Mouse (Mus musculus) hematopoietic stem cell, adult 5-6 weeks (primary cell): ENCODE data around the gene Tgfa. TPM values are rescaled to one million over a fixed set of nuclear protein-coding genes. Genes with fewer than 3 reads are reported as not detected.

Experiments
- ATAC-seq, 2 experiments: fragments of 125-278 bp in 1 of 2; replicated peaks in 1 of 2; 2 replicates each; pipeline ENCODE4 v1.8.0; 2016 to 2017; ENCODE audit warnings: inconsistent platforms in 2 of 2, mild to moderate bottlenecking in 2 of 2, moderate number of reproducible peaks in 2 of 2, low read depth in 1 of 2, moderate TSS enrichment in 1 of 2; ENCODE audit not compliant: low FRiP score in 2 of 2, poor library complexity in 2 of 2, severe bottlenecking in 2 of 2, insufficient read depth in 1 of 2, low TSS enrichment in 1 of 2
- total RNA-seq: library from RNA; stranded (forward); fragments of 172-1452, 232-1000 nt; gene quantifications from 2 replicates; pipeline ENCODE4 v1.2.3, GENCODE M21; 2017

Tgfa gene
- 0.25 TPM in 1 of 2 replicates, not detected in the other for total RNA-seq

GRCm38 (mm10) chr6:86194941-86195932 lies at the start of gene Tgfa:
Gene Tgfa, plus strand, starts transcription at chr6:86195223.
- ATAC-seq: peak; percentile 83 to 86

DNA sequence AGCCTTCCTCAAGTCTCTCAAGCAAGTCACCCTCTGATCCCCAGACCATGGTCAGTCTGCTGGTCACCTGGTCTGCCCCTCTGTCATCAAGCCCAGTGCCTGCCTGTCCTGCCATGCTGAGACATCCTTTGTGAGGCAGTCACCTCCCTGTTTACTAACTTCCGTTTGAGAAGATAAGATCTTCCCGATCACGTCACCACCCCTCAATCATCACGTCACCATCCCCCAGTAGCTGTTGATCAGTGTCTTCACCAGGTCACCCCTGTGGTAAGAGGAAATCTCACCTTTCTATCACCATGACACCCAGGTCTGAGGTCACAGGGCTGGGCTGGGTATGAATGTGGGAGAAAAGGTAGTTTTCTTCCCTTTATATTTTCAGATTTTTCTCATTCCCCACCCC lies 46.5 kb upstream of the Tgfa start:
- no peak for ATAC-seq

- no peak for ATAC-seq
Observed at GRCm38 (mm10) chr6:86149001-86149400, 46.0 kb upstream of the Tgfa start.

DNA sequence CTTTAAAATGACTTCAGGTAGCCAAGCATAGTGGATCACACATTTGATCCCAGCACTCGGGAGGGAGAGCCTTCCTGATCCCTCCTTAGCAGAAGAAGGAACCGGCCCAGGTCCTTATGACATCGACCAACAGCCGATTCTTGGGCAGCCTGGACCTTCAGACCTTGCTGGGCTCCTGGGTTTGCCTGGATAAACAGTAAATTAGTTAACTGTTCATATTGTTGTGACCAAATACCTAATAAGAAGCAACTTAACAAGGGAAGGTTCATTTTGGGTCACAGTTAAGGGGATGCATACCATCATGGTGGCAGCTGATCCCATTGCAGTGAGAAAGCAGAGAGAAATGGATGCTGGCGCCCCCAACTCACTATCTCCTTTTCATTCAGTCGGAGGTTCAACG lies 42.3 kb upstream of the Tgfa start:
- ATAC-seq: no peak

DNA sequence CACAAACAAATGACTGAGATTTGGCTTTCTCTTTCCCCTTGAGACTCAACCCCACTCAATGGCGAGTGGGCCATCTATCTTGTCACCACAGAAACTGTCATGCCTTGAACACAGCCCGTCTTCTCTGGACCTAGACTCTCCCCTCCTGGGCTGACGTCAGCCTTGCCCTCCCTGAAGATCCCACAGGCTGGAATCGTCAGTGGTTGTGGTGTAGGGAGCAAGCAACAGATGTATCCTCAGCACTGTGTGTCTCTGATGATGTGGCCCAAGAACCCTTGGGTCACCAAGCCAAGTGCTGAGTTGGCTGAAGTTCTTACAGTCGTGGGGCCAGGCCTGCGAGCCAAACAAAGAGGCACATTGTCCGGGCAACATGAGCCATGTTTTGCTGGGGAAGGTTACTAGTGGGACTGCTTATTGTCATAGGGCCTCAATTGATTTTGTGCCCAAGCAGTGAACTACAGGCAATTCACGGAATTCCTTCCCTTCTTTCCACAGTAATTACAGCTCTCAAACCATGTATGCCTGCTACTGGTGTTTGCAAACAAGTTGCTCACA lies 41.5 kb upstream of the Tgfa start:
- no peak for ATAC-seq

DNA sequence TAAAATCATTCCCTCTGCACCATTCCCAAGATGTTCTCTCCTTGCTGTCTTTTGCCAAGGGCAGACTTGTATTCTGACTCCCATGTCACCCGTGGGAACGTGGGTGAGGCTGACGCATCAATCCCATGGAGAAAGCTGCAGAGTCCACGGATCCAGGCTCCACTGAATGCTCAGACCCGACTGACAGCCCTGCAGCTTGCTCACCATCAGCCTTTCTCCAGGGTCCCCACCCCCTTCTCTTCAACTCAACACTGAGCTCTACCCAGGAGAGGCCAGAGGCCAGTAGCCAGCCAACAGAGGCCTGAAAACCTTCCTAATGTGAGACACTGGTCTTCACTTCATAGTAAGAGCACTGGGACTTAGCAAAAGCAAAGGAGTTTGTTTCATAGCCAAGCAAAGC lies 41.0 kb upstream of the Tgfa start:
- ATAC-seq: no peak

DNA sequence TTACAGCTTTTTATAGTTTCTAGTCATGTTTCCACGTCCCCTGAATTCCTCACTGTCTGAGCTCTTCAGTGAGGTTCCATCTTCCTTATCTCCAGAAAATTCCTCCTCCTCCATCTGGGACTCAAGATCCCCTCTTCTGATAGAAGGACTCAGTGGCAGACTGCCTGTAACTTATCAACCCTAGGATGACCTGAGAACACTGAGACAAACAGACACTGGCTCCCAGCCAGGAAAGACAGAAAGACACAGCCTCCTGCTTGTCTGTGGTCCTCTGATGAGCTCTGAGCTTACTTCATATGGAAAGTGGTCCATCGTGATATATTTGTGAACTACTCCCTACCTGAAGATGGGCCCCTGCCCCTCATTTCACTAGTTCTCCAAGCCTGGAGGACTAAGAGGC lies 40.5 kb upstream of the Tgfa start:
- no peak for ATAC-seq

GRCm38 (mm10) chr6:86157253-86158234 lies 37.5 kb upstream of the Tgfa start:
- no peak for ATAC-seq

DNA sequence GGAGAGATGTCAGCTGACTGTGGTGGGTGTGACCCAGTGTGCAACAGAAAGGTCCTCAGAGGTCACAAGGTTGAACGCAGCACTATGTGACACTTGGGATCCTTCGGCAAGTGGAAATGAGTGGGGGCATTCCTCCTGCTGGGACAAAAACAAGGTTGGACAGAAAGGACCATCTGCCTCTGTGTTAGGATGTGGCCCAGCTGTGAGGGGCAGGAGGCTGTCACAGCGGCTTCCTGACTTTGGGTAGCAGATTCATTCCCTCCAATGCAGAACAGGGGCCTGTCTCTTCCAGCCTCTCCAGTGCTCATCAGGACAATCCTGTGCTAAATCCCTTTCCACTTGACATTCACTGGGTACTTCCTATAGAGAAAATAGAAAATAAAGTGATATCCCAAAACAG lies 34.1 kb upstream of the Tgfa start:
- no peak for ATAC-seq

DNA sequence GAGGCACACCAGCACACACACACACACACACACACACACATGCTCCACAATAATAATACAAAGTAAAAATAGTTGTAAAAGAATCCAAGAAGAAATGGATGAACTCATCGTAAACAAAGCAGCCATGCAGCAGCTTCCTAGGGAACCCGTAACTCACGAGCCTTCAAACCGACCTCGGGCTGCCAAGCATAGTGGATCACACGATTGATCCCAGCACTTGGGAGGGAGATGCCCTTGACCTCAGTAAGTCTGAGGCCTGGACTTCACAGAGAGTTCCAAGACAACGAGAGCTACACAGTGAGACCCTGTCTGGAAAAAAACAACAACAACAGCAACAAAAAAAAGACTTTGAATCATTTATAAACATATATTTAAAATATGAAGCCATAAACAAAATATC lies 33.4 kb upstream of the Tgfa start:
- ATAC-seq: no peak

GRCm38 (mm10) chr6:86164028-86164427 lies 31.0 kb upstream of the Tgfa start:
- no peak for ATAC-seq

- no peak for ATAC-seq
Observed at GRCm38 (mm10) chr6:86166426-86166825, 28.6 kb upstream of the Tgfa start.

DNA sequence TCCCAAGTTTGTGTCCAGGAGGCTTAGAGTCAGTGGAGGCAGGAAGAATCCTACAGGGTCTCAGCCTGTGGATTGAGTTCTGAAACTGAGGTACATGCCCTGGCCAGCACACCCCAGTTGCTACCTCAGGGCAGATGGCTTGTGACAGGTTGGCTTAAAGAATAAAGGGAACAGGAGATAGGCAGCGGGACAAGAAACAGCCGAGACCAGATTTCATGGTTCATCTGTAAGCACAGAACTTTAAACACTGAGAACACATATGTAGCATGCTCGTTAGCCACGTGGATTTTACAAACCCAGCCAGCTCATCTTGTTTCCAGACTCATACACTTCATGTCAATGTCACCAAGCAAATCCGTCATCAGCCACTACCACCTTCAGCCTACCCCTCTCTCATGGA lies 27.2 kb upstream of the Tgfa start:
- ATAC-seq: no peak

DNA sequence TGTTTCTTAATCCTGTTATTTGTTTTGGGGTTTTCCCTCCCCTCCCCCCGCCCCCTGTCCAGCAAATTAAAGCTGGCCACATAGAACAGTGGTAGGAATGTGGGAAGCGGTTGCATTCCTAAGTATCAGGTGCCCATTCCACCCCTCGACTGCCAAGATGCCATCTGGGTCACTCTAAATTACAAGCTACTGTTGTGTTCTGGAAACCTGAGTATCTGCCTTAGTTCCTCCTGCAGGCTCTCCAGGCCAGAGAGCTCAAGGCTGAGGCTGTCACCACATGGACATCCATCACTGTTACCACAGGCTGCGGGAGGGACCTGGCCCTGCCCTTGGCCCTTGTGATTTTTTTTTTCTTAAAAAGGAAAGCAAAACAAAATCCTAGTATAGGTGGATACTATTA lies 25.9 kb upstream of the Tgfa start:
- peak in 1 of 2 experiments; percentile 51; a peak in 1 of 4 replicates for ATAC-seq

DNA sequence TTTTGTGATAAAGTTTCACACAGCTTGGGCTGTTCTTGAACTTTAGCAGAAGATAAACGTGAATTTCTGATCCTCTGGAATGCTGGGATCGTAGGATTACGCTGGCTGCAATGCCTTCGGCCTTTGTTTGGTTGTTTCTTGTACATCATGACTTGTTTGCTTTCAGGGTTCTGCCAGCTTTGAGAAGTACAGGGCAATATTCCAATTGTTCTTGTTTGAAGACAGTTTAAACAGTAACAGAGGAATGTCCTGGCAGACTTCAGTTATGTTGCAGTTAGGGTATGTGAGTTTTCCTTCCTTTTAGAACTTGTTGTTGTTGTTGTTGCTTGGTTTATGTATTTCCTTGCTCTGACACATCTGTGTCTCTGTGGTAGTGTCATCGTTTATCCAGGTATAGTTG lies 18.8 kb upstream of the Tgfa start:
- ATAC-seq: no peak

DNA sequence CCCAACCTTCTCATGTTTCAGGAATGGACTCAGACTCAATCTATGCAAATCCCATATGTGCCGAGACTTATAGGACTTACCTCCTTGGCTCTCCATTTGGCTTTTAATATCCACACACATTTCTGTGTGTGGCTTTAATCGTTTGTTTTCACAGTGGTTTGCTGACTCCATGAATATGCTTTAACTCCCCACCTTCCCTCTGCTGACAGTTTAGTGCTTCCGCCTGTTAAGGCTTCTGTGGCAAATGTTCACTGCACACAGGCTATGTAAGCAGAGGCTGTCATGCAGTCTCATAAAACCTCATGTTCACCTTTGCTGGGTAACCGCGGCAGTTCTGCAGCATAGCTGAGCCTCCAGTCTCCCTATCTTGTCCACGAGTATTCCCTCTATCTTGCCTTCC lies 18.3 kb upstream of the Tgfa start:
- ATAC-seq: no peak

GRCm38 (mm10) chr6:86177331-86177982 lies 17.6 kb upstream of the Tgfa start:
- ATAC-seq: no peak
